Comparison of ENCODE assay signal across 26 mouse cellular contexts in the genomic region with DNA sequence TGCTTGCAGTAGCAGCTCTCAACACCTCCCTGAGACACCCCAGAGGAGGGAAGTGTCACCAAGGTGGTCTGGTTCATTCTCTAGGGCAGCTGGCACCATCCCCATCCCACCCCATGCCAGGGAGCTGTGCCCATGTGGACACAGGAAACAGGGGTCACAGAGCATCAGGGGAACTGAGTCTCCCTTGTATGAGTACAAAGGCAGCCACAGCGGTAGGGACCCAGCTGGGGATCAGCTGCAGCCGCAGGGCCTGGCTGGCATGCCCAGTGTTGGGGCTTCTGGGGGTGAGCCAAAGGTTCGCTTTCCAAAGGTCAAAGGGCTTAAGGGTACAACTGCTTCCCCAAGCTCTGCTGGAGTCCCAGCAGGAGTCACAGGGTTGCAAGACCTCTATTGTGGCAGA. TPM values are rescaled to one million over a fixed set of nuclear protein-coding genes. Genes with fewer than 3 reads are reported as not detected.
DNase-seq lines count a peak whose midpoint lies in the region; ATAC-seq and TF ChIP-seq lines count a peak whose summit lies in the region.
"Had no signal": no experiment of that assay in that cellular context is flagged by ENCODE, and none has a peak within 500 bp of the region (broad histone marks: within the 10 kb centered on the region; RNA-seq: fewer than 3 reads in every experiment).

No protein-coding gene starts in this region.

- DNase-seq in hindbrain, embryonic 10.5 days (ENCODE audit: low spot score) = peak; percentile 2
- DNase-seq in hindbrain, embryonic 14.5 days (ENCODE audit: low spot score) = no peak
- peak; percentile 1 for DNase-seq in layer of hippocampus, adult 9-11 months
- DNase-seq in layer of hippocampus, adult 2 months (ENCODE audit: low spot score in 2 of 2) = no peak
- DNase-seq in neural tube, embryonic 11.5 days (ENCODE audit: low spot score) = peak; percentile 8
- no peak for DNase-seq in neural tube, embryonic 10.5 days (ENCODE audit: extremely low spot score, low spot score)
- peak; percentile 27 for DNase-seq in limb, embryonic 10.5 days (ENCODE audit: low spot score)
- DNase-seq: B cell, adult 2 months; cerebellum, adult 11 months; cerebellum, postnatal 14 days; gastrocnemius, postnatal 36 days; kidney, adult 8-10 months; lung, postnatal 36 days; right cerebral cortex, postnatal 14 days; thymus, adult 18-20 months; thymus, postnatal 36 days had no signal

- WGBS in hindbrain, embryonic 10.5 days = 46% methylated on average over 3 of the region's 3 CpGs
- WGBS in hindbrain, embryonic 14.5 days = 69% methylated on average over 3 of the region's 3 CpGs
- WGBS in neural tube, embryonic 11.5 days = 76% methylated on average over 3 of the region's 3 CpGs
- 84% methylated on average over 3 of the region's 3 CpGs for WGBS in limb, embryonic 10.5 days

- ATAC-seq in hindbrain, embryonic 14.5 days (ENCODE audit: low FRiP score) = no peak
- no peak for ATAC-seq in neural tube, embryonic 11.5 days (ENCODE audit: insufficient read depth, low FRiP score, low TSS enrichment)
- no peak for ATAC-seq in monocyte, adult 5-6 weeks (replicated peaks; ENCODE audit: insufficient number of reproducible peaks, low FRiP score, low TSS enrichment, poor library complexity, severe bottlenecking)
- ATAC-seq: hindbrain, postnatal 0 days; midbrain, embryonic 16.5 days; Patski had no signal

- peaks cover 65% of the 10 kb centered on the region for H3K36me3 ChIP-seq in hindbrain, embryonic 10.5 days
- peaks cover 17% of the 10 kb centered on the region; the same call in 1 of the 2 replicates for H3K36me3 ChIP-seq in hindbrain, embryonic 14.5 days (replicated peaks; ENCODE audit: control insufficient read depth, insufficient read depth)
- peaks cover 7% of the 10 kb centered on the region; the same call in 1 of the 2 replicates for H3K36me3 ChIP-seq in neural tube, embryonic 11.5 days (ENCODE audit: control insufficient read depth, insufficient read depth, low read length)
- H3K36me3 ChIP-seq in limb, embryonic 10.5 days = peaks cover 67% of the 10 kb centered on the region

- H3K4me1 ChIP-seq in hindbrain, embryonic 10.5 days (replicated peaks) = peaks cover 28% of the 10 kb centered on the region
- H3K4me1 ChIP-seq in hindbrain, embryonic 14.5 days (replicated peaks; ENCODE audit: control insufficient read depth, insufficient read depth, low read length) = peaks cover 13% of the 10 kb centered on the region
- peaks cover 6% of the 10 kb centered on the region for H3K4me1 ChIP-seq in neural tube, embryonic 11.5 days (ENCODE audit: control insufficient read depth, insufficient read depth, low read length)
- H3K4me1 ChIP-seq in limb, embryonic 10.5 days = peaks cover 18% of the 10 kb centered on the region

- no peaks in the 10 kb centered on the region for H3K27me3 ChIP-seq in hindbrain, embryonic 10.5 days (ENCODE audit: insufficient read depth, poor library complexity, severe bottlenecking)
- no peaks in the 10 kb centered on the region for H3K27me3 ChIP-seq in hindbrain, embryonic 14.5 days (ENCODE audit: control insufficient read depth, insufficient read depth, low read length)
- no peaks in the 10 kb centered on the region for H3K27me3 ChIP-seq in neural tube, embryonic 11.5 days (ENCODE audit: control insufficient read depth, insufficient read depth, low read length)
- no peaks in the 10 kb centered on the region; the same call in 1 of the 2 replicates for H3K27me3 ChIP-seq in limb, embryonic 10.5 days (ENCODE audit: low read depth, poor library complexity, severe bottlenecking)
- H3K27me3 ChIP-seq: embryonic facial prominence, embryonic 12.5 days; forebrain, embryonic 12.5 days; limb, embryonic 12.5 days; lung, embryonic 15.5 days; Patski had no signal

- H3K27ac ChIP-seq in hindbrain, embryonic 10.5 days = no peak overlapping the region
- no peak overlapping the region for H3K27ac ChIP-seq in hindbrain, embryonic 14.5 days
- H3K27ac ChIP-seq in layer of hippocampus, adult 2 months = no peak overlapping the region
- no peak overlapping the region for H3K27ac ChIP-seq in neural tube, embryonic 11.5 days (ENCODE audit: low read depth, low read length)
- no peak overlapping the region for H3K27ac ChIP-seq in limb, embryonic 10.5 days
- H3K27ac ChIP-seq: embryonic facial prominence, embryonic 12.5 days; forebrain, embryonic 12.5 days; hindbrain, postnatal 0 days; limb, embryonic 12.5 days; liver, embryonic 14.5 days; lung, embryonic 15.5 days had no signal

- no peak for TF ChIP-seq CTCF in layer of hippocampus, adult 2 months (conservative IDR thresholded peaks at IDR 0.05)

- no peak overlapping the region for H3K9ac ChIP-seq in hindbrain, embryonic 14.5 days
- no peak overlapping the region for H3K9ac ChIP-seq in neural tube, embryonic 11.5 days (ENCODE audit: low read length)
- H3K9ac ChIP-seq: embryonic facial prominence, embryonic 12.5 days; forebrain, embryonic 12.5 days; limb, embryonic 12.5 days; liver, embryonic 14.5 days; lung, embryonic 15.5 days had no signal

- no peak overlapping the region for H3K4me3 ChIP-seq in hindbrain, embryonic 10.5 days
- no peak overlapping the region for H3K4me3 ChIP-seq in hindbrain, embryonic 14.5 days (replicated peaks; ENCODE audit: low read length)
- no peak overlapping the region for H3K4me3 ChIP-seq in layer of hippocampus, adult 2 months
- H3K4me3 ChIP-seq in neural tube, embryonic 11.5 days (ENCODE audit: low read depth, low read length) = no peak overlapping the region
- H3K4me3 ChIP-seq in limb, embryonic 10.5 days = no peak overlapping the region
- H3K4me3 ChIP-seq: embryonic facial prominence, embryonic 12.5 days; forebrain, embryonic 12.5 days; limb, embryonic 12.5 days; lung, embryonic 15.5 days; megakaryocyte, embryonic 14.5 days had no signal

- H3K9me3 ChIP-seq in hindbrain, embryonic 10.5 days = peaks cover 17% of the 10 kb centered on the region
- H3K9me3 ChIP-seq in hindbrain, embryonic 14.5 days (ENCODE audit: control insufficient read depth, low read length) = 0 out of 2 replicates have a peak, but pooled peaks cover 4% of the 10 kb centered on the region
- no peaks in the 10 kb centered on the region for H3K9me3 ChIP-seq in neural tube, embryonic 11.5 days (ENCODE audit: control insufficient read depth, low read length)
- H3K9me3 ChIP-seq in limb, embryonic 10.5 days (replicated peaks) = peaks cover 3% of the 10 kb centered on the region; the same call in 1 of the 2 replicates
- H3K9me3 ChIP-seq: lung, embryonic 15.5 days had no signal

- H3K4me2 ChIP-seq in hindbrain, embryonic 14.5 days (replicated peaks) = no peak overlapping the region
- no peak overlapping the region for H3K4me2 ChIP-seq in neural tube, embryonic 11.5 days (ENCODE audit: low read depth)
- H3K4me2 ChIP-seq: embryonic facial prominence, embryonic 12.5 days; forebrain, embryonic 12.5 days; limb, embryonic 12.5 days; lung, embryonic 15.5 days had no signal

RNA-seq across cellular contexts. Expression of gene Npepl1, which starts 13.6 kb away (rescaled TPM):
- polyA plus RNA-seq in hindbrain, embryonic 10.5 days (2016; fragmentation: Nextera tagmentation; extraction: Ambion mirVana) = 35.0 and 37.6 TPM in 2 replicates
- polyA plus RNA-seq in hindbrain, embryonic 14.5 days (2014; fragmentation: Nextera tagmentation; extraction: Ambion mirVana) = 12.5 and 14.6 TPM in 2 replicates
- total RNA-seq in layer of hippocampus, adult 2 months (2021) = 10 to 100 TPM; 12.3 to 14.2 TPM
- polyA plus RNA-seq in neural tube, embryonic 11.5 days (2014; fragmentation: Nextera tagmentation; extraction: Ambion mirVana) = 43.2 and 44.1 TPM in 2 replicates
- 29.7 and 36.2 TPM in 2 replicates for polyA plus RNA-seq in limb, embryonic 10.5 days (2016; fragmentation: Nextera tagmentation; extraction: Ambion mirVana)
- total RNA-seq in monocyte, adult 5-6 weeks (2017) = 12.7 to 23.3 TPM (median 20.4 TPM) in 3 replicates

RNA-seq across cellular contexts. Expression of gene Stx16, which starts 47.6 kb away (rescaled TPM):
- polyA plus RNA-seq in hindbrain, embryonic 10.5 days (2016; fragmentation: Nextera tagmentation; extraction: Ambion mirVana) = 8.3 and 9.1 TPM in 2 replicates
- 8.1 and 9.2 TPM in 2 replicates for polyA plus RNA-seq in hindbrain, embryonic 14.5 days (2014; fragmentation: Nextera tagmentation; extraction: Ambion mirVana)
- total RNA-seq in layer of hippocampus, adult 2 months (2021) = 10 to 100 TPM; 72.6 to 75.1 TPM
- 8.4 and 9.8 TPM in 2 replicates for polyA plus RNA-seq in neural tube, embryonic 11.5 days (2014; fragmentation: Nextera tagmentation; extraction: Ambion mirVana)
- 10.0 and 12.4 TPM in 2 replicates for polyA plus RNA-seq in limb, embryonic 10.5 days (2016; fragmentation: Nextera tagmentation; extraction: Ambion mirVana)
- 53.2 to 57.0 TPM (median 54.4 TPM) in 3 replicates for total RNA-seq in monocyte, adult 5-6 weeks (2017)

Comparison
In these comparisons a context has a peak if more than half of its experiments do, and no peak if none do; other contexts are left out.
1. DNase-seq: peak in hindbrain, embryonic 10.5 days (single experiment), layer of hippocampus, adult 9-11 months (single experiment), neural tube, embryonic 11.5 days (single experiment) and limb, embryonic 10.5 days (single experiment); none in hindbrain, embryonic 14.5 days (single experiment), layer of hippocampus, adult 2 months (0 of 2) and neural tube, embryonic 10.5 days (single experiment).